Mouse (Mus musculus) left cerebral cortex, postnatal 36 days (tissue): ENCODE results near the gene Ccdc150. TPM values are rescaled to one million over a fixed set of nuclear protein-coding genes. Genes with fewer than 3 reads are reported as not detected.

Source experiments
- total RNA-seq, 2 experiments: library from RNA; stranded (reverse); gene quantifications; 2 replicates each; pipeline ENCODE4 v1.2.3; 2021

Ccdc150 gene
- total RNA-seq, 2 experiments from 2014 or later = not detected

Other genes with a start within 250 kb of the Ccdc150 start
- gene Hecw2, start 55.5 kb upstream of the Ccdc150 start, total RNA-seq = 10 to 100 TPM; 52.3 to 75.0 TPM
- gene Gtf3c3, start 188.3 kb downstream of the Ccdc150 start, total RNA-seq = 10 to 100 TPM; 25.2 to 35.0 TPM